Mouse (Mus musculus): ENCODE data around the gene Ccnb1ip1. TPM values are rescaled to one million over a fixed set of nuclear protein-coding genes. Genes with fewer than 3 reads are reported as not detected.
A peak's percentile ranks its signal among the peaks of the same experiment; 100 is the strongest.

The Ccnb1ip1 gene
- total RNA-seq, 2 experiments from 2014 or later = not detected

DNA sequence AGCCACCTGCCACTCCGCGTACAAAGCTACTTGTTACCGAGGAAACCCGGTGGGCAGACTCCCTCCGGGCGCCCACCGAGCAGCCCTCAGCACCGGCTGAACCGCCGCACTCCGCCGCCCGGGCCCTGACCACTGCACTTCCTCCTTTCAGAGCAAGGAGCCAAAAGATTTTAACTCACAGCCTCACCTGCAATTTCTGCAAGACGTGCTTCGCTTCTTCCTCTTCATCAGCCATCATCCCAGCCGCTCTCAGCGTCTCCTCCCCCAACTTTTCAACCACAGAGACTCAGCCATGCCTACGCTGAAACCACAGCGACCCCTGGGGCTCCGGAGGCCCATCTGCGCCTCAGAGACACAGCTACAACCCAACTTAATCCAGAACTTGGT, 22.3 kb downstream of the Ccnb1ip1 start, which contains the start of gene Ttc5:
TSS of gene Ttc5 (minus strand) at position 269 of the 387 bp plus-strand sequence.
- peak; percentile 97 for ATAC-seq (replicated peaks; ENCODE audit: low FRiP score, low TSS enrichment, poor library complexity, severe bottlenecking)

DNA sequence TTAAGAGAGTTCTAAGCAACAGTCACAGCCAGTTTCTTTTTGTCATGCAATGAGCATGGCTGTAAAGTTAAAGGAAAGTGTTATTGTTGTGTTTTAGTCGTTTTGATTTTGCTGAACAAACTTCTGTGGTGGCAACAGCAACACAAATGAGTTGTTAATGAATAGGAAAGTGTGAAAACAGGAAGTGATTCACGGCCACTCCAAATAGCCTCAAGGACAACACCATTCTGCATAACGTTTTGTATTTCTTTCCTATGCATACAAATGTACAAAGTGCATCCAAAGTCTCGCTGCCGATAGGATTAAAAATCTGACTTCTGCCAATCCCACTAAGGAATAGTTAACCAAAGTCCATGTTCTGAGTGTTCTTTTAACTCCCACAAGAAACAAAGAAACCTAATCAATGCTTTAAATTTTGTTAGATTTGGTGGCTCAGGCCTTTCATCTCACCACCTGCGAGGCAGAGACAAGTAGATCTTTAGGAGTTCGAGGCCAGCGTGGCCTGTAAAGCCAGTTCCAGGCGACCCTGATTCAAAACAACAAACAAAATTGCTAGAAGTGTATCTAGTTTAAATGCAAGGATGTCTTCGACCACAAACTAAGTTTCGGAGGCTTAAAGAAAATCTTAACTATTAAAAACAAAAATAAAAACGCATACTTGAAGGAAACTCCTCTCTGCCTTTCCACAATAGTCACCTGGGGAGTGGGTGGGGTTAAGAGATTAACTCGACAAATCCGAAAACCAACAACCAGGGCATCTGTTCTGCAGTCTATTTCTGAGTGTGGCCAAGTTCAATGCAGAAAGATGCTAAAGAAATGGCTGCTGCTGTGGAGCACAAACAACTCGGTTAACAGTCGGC, 22.9 kb downstream of the Ccnb1ip1 start:
- ATAC-seq (replicated peaks; ENCODE audit: low FRiP score, low TSS enrichment, poor library complexity, severe bottlenecking) = no peak

DNA sequence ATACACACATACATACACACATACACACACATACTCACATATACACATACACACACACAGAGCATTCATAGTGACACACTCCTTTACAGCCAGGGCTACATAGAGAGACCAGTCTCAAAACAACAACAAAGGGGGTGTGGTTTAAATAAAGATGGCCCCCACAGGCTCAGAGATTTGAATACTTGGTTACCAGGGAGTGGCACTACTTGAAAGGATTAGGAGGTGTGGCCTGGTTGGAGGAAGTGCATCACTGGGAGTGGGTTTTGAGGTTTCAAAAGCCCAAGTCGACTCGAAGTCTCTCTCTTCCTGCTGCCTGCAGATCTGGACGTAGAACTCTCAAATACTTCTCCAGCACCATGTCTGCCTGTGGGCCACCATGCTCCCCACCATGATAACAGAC, 25.4 kb downstream of the Ccnb1ip1 start:
- ATAC-seq (replicated peaks; ENCODE audit: low FRiP score, low TSS enrichment, poor library complexity, severe bottlenecking) = no peak

DNA sequence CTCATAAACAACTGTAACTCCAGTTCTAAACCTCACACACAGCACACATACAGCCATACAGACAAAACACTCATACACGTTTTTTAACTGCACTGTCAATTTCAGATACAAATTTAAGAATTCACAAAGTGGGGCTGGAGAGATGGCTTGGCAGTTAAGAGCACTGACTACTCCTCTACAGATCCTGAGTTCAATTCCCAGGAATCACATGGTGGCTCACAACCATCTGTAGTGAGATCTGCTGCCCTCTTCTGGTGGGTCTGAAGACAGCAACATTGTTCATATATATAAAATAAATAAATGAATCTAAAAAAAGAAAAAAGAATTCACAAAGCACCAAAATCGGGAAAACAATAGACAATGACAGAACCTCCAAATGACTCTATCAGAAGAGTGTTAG, 36.2 kb downstream of the Ccnb1ip1 start:
- no peak for ATAC-seq (replicated peaks; ENCODE audit: low FRiP score, low TSS enrichment, poor library complexity, severe bottlenecking)

DNA sequence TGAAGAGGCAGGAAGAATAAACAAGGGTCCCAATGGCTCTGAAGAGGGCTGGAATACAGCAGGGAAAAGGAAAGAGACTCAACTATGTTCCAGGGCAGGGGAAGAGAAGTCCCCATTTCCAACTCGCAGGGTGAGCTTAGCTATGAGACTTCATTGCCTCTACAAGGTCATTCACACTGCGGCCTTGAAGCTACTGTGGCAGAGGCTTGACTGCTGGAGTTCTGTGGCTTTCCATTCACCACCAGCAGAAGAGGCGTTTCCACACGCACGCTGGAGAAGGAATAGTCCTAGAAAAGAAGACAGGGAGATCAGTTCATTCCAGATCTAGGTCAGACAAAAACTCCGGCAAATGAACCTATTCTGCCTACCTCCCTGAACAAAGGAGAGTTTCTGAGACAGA, 41.8 kb downstream of the Ccnb1ip1 start:
- no peak for ATAC-seq (replicated peaks; ENCODE audit: low FRiP score, low TSS enrichment, poor library complexity, severe bottlenecking)

DNA sequence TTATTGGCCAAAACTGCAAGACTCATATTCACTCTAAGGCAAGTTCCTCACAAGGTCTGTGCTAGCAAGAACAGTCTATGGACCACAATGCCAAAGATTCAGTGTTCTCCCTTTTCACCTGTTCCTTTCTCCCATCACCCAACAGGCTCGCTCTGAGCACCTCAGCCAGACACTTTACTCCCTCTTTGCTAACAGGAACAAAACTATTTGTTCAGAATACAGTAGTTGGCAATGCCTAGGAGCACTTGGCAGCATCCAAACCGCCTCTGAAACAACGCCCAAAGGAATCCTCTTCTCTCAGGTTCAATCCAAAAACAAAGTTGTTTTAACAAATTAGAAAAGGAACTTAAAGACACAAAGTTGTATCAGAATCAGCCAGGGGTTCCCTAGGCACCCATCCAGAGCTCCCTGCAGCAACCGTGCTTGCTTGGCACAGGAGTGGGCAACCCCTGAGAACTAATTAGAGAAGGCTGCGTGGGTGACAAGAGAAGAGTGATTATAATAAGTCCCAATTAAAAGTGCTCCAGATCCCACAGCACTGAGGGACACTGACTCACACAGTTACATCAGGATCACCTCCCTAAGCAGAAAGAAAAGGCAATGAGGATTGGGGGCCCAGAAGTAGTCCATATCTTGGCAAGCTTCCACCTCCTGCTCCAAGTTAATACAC, 49.0 kb downstream of the Ccnb1ip1 start:
- ATAC-seq (replicated peaks; ENCODE audit: low FRiP score, low TSS enrichment, poor library complexity, severe bottlenecking) = no peak

DNA sequence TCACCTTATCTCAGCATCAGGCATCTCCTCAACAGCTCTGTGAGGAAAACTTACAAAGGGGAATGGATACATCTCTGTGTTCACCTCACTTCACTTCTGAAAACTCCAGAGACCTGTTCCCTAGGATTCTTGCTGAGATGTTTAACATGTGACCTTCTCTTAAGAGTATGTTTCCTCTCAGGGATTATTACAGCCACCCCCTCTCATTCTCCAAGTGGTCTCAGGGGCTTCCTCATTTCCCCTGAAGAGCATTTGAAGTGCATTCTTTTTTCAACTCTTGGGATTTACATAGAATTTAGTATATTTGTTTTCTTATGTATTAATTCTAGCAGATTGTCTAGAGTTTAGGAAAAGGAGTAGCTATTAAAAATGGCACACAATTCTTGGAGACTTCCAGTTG, 62.5 kb downstream of the Ccnb1ip1 start, which contains the start of gene Olfr749:
TSS of gene Olfr749 (minus strand) at position 101 of the 400 bp plus-strand sequence.
- no peak for ATAC-seq (replicated peaks; ENCODE audit: low FRiP score, low TSS enrichment, poor library complexity, severe bottlenecking)

DNA sequence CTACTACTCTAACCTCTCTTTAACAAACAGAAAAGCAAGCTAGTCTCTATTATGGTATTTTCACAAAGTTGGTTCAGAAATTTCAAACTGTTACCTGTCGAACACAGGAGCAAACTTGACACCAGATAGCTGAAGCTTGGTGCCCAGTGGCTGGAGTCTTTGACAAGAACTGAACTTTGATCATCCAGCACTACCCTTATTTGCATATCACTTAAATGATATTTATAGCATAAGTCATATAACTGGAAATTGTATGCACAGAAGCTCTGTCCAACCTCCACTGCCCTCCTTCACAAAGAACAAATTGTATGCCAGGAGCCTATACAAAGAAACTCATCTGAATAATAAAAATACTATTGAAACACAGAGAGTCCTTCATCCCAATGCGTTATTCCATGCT, 65.9 kb downstream of the Ccnb1ip1 start:
- no peak for ATAC-seq (replicated peaks; ENCODE audit: low FRiP score, low TSS enrichment, poor library complexity, severe bottlenecking)

DNA sequence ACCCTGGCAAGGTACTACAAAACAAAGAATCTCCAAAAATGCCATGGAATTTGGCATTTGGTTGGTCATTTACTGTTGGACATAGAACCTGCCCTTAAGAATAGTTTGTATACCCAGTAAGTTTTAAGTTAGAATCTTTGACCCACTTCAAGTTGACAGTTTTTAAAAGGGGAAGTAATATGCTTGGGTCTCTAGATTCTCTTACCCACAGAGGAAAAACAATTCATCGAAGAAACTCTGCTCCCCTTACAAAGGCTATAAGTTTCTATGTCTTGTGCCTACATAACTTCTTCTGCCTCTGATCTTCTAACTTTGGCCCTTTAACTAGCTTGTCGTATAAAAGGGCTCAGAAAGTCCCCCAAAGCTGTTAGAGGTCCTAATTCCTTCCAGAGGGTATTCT, 67.2 kb downstream of the Ccnb1ip1 start:
- ATAC-seq (replicated peaks; ENCODE audit: low FRiP score, low TSS enrichment, poor library complexity, severe bottlenecking) = no peak

Other genes with a start within 250 kb of the Ccnb1ip1 start
- not detected in 2 replicates for gene Olfr744, start 192.9 kb downstream of the Ccnb1ip1 start, total RNA-seq (2014; fragmentation: Nextera tagmentation)
- gene Olfr744, start 192.9 kb downstream of the Ccnb1ip1 start, total RNA-seq (2017) = not detected in 2 replicates
- not detected in 2 replicates for gene Olfr745, start 168.3 kb downstream of the Ccnb1ip1 start, total RNA-seq (2014; fragmentation: Nextera tagmentation)
- not detected in 2 replicates for gene Olfr745, start 168.3 kb downstream of the Ccnb1ip1 start, total RNA-seq (2017)
- not detected in 2 replicates for gene Olfr746, start 160.6 kb downstream of the Ccnb1ip1 start, total RNA-seq (2014; fragmentation: Nextera tagmentation)
- gene Olfr746, start 160.6 kb downstream of the Ccnb1ip1 start, total RNA-seq (2017) = not detected in 2 replicates
- gene Olfr747, start 114.5 kb downstream of the Ccnb1ip1 start, total RNA-seq (2014; fragmentation: Nextera tagmentation) = not detected in 2 replicates
- gene Olfr747, start 114.5 kb downstream of the Ccnb1ip1 start, total RNA-seq (2017) = not detected in 2 replicates
- gene Olfr748, start 100.4 kb downstream of the Ccnb1ip1 start, total RNA-seq (2014; fragmentation: Nextera tagmentation) = not detected in 2 replicates
- not detected in 2 replicates for gene Olfr748, start 100.4 kb downstream of the Ccnb1ip1 start, total RNA-seq (2017)
- gene Olfr749, start 62.6 kb downstream of the Ccnb1ip1 start, total RNA-seq (2014; fragmentation: Nextera tagmentation) = not detected in 2 replicates
- not detected in 2 replicates for gene Olfr749, start 62.6 kb downstream of the Ccnb1ip1 start, total RNA-seq (2017)
- 25.4 and 29.8 TPM in 2 replicates for gene Ttc5, start 22.2 kb downstream of the Ccnb1ip1 start, total RNA-seq (2014; fragmentation: Nextera tagmentation)
- gene Ttc5, start 22.2 kb downstream of the Ccnb1ip1 start, total RNA-seq (2017) = 25.4 and 36.3 TPM in 2 replicates
- gene Parp2, start 109 bp upstream of the Ccnb1ip1 start, total RNA-seq (2014; fragmentation: Nextera tagmentation) = 66.6 and 128 TPM in 2 replicates
- gene Parp2, start 109 bp upstream of the Ccnb1ip1 start, total RNA-seq (2017) = 89.0 and 128 TPM in 2 replicates
- gene Tep1, start 62.8 kb upstream of the Ccnb1ip1 start, total RNA-seq (2014; fragmentation: Nextera tagmentation) = 11.1 and 25.3 TPM in 2 replicates
- gene Tep1, start 62.8 kb upstream of the Ccnb1ip1 start, total RNA-seq (2017) = 2.7 and 9.1 TPM in 2 replicates
- gene Klhl33, start 89.8 kb upstream of the Ccnb1ip1 start, total RNA-seq (2014; fragmentation: Nextera tagmentation) = not detected in 2 replicates
- not detected in 2 replicates for gene Klhl33, start 89.8 kb upstream of the Ccnb1ip1 start, total RNA-seq (2017)
- 76.3 and 83.3 TPM in 2 replicates for gene Osgep, start 117.2 kb upstream of the Ccnb1ip1 start, total RNA-seq (2014; fragmentation: Nextera tagmentation)
- gene Osgep, start 117.2 kb upstream of the Ccnb1ip1 start, total RNA-seq (2017) = 80.5 and 105 TPM in 2 replicates
- gene Apex1, start 117.2 kb upstream of the Ccnb1ip1 start, total RNA-seq (2014; fragmentation: Nextera tagmentation) = 152 and 166 TPM in 2 replicates
- gene Apex1, start 117.2 kb upstream of the Ccnb1ip1 start, total RNA-seq (2017) = 202 and 220 TPM in 2 replicates
- gene Pip4p1, start 123.1 kb upstream of the Ccnb1ip1 start, total RNA-seq (2014; fragmentation: Nextera tagmentation) = 12.6 and 21.0 TPM in 2 replicates
- 10.9 and 12.6 TPM in 2 replicates for gene Pip4p1, start 123.1 kb upstream of the Ccnb1ip1 start, total RNA-seq (2017)
- 297 and 354 TPM in 2 replicates for gene Pnp, start 123.3 kb upstream of the Ccnb1ip1 start, total RNA-seq (2014; fragmentation: Nextera tagmentation)
- 162 and 277 TPM in 2 replicates for gene Pnp, start 123.3 kb upstream of the Ccnb1ip1 start, total RNA-seq (2017)
- gene Gm49342, start 136.8 kb upstream of the Ccnb1ip1 start, total RNA-seq (2014; fragmentation: Nextera tagmentation) = not detected in 2 replicates
- 194 and 233 TPM in 2 replicates for gene Gm49342, start 136.8 kb upstream of the Ccnb1ip1 start, total RNA-seq (2017)
- gene Pnp2, start 148.3 kb upstream of the Ccnb1ip1 start, total RNA-seq (2014; fragmentation: Nextera tagmentation) = 28.8 and 44.9 TPM in 2 replicates
- 9.8 and 12.2 TPM in 2 replicates for gene Pnp2, start 148.3 kb upstream of the Ccnb1ip1 start, total RNA-seq (2017)
- gene Rnase10, start 200.0 kb upstream of the Ccnb1ip1 start, total RNA-seq (2014; fragmentation: Nextera tagmentation) = not detected in 2 replicates
- gene Rnase10, start 200.0 kb upstream of the Ccnb1ip1 start, total RNA-seq (2017) = not detected in 2 replicates
- not detected in 2 replicates for gene Rnase9, start 234.1 kb upstream of the Ccnb1ip1 start, total RNA-seq (2014; fragmentation: Nextera tagmentation)
- not detected in 2 replicates for gene Rnase9, start 234.1 kb upstream of the Ccnb1ip1 start, total RNA-seq (2017)
- not detected in 2 replicates for gene Rnase11, start 242.4 kb upstream of the Ccnb1ip1 start, total RNA-seq (2014; fragmentation: Nextera tagmentation)
- gene Rnase11, start 242.4 kb upstream of the Ccnb1ip1 start, total RNA-seq (2017) = not detected in 2 replicates
- gene Rnase12, start 249.9 kb upstream of the Ccnb1ip1 start, total RNA-seq (2014; fragmentation: Nextera tagmentation) = not detected in 2 replicates
- gene Rnase12, start 249.9 kb upstream of the Ccnb1ip1 start, total RNA-seq (2017) = 0.99 and 5.2 TPM in 2 replicates